Mouse (Mus musculus): ENCODE results near the gene Fignl1. TPM values are rescaled to one million over a fixed set of nuclear protein-coding genes. Genes with fewer than 3 reads are reported as not detected.

The Fignl1 gene
- polyA plus RNA-seq, 1 experiment, result 1.6 TPM

- no peak for DNase-seq (ENCODE audit: low read depth)
These were observed 828 bp upstream of the Fignl1 start for GRCm38 (mm10) chr11:11809404-11810175.

DNA sequence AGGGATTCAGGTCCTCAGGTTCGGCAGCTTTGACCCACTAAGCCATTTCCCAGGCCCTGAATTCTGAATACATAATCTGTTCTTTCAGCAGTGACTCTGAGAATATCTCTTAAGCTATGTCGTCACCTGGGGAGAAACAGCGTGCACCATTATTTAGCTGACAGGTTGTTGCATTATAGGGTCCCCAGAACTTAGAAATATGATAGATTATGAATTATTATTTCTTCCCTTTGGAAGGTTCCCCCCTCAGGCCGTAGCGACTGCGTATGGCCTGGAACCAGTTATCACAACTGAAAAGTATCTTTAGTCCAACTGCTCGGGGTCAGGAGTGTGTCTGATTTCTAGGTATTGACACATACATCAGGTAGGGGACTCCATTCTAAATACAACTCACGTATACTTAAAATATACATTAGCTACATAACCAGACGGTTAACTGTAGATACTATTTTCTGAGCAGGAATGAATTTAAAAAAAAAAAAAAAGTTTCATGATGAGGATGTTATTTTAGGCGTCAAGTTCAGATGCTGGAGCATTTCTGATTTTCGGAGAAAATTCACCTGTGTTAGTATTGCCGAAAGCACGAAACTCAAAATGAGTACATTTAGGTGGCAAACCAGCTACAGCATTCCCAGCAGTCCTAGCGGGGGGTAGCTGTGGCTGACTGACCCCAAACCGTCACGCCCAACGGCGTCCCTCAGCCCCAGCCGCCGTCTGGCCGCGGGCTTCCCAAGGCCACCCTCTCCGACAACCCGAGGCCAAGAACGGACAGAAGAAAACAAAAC is 535 bp downstream of the Fignl1 start:
- no peak for DNase-seq (ENCODE audit: low read depth)

DNA sequence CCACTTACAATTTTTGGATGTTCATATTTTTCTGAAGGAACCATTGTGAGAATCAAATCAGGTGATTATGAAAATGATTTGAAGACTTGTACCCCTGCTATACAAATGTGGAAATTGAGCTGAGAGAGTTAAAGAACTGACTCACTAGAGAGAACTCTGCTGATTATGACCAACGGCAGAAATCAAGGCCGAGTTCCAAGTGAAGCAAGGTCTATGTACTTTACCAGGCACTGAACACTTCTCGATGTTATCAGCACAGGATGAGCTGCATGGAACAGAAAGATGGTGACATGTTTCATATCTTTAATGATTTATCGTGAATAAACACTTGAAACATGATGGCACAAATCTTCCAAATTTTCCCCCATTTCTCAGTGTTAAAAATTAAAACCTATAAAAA is 2.8 kb downstream of the Fignl1 start:
- DNase-seq (ENCODE audit: low read depth), result no peak

- DNase-seq (ENCODE audit: low read depth), result no peak
These were observed 4.3 kb downstream of the Fignl1 start for GRCm38 (mm10) chr11:11804421-11804820.

GRCm38 (mm10) chr11:11801067-11801466 is 7.7 kb downstream of the Fignl1 start:
- no peak for DNase-seq (ENCODE audit: low read depth)

DNA sequence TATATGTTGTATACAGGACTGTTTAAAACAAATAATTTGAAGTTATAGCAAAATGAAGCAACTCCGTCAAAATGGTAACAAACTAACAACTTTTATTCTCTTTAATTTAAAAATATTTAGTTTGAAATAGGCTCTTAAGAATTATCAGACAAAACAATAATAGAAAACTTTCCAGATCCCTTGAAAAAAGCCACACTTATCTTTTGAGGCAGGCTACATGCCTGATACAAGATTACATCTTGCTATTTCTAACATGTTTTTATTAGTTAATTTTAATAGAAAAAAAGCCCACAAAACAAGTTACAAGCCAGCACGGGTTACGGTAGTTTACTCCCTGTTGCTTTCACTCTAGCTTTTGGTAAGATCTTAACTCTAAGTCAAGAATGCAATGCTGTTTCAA is 8.5 kb downstream of the Fignl1 start:
- no peak for DNase-seq (ENCODE audit: low read depth)

- no peak for DNase-seq (ENCODE audit: low read depth)
These were observed 10.1 kb downstream of the Fignl1 start for GRCm38 (mm10) chr11:11798690-11799089.

DNA sequence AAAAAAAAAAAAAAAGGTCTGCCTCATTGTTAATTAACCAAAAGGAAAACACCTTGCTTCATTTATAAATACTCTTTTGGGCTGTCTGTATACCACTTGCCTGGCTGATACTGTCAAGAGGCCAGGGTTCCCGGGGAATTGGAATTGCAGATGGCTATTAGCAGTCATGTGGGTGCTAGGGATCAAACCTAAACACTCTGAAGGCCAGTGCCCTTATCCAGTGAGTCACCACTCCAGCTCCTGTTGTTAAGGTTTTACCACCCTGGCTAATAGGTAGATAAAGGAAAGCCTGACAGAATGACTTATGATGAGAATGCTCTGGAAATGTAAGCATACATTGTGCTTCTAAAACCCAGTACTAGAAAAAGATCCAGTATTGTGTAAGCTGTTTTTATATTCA is 14.1 kb downstream of the Fignl1 start:
- no peak for DNase-seq (ENCODE audit: low read depth)

GRCm38 (mm10) chr11:11788521-11788974 is 20.2 kb downstream of the Fignl1 start:
- DNase-seq (ENCODE audit: low read depth), result no peak

DNA sequence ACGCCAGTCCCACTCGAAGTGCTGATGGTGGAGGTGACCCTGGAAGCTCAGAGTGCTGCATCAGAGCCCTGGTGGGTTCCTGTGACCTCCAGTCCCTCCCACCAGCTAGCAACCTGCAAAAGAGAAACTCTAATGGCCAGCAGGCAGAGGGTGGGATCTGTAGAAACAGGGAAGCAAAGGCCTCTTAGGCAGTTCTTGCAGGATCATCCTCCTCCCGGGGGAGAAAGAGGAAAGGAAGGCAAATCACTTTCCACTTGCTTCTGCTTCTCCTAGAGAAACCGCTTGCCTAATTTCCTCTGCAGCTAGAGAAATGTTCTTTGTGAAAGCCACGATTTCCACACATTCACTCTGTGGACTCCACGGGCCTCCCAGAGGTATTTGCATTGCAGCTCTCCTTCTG is 23.3 kb downstream of the Fignl1 start:
- DNase-seq (ENCODE audit: low read depth), result no peak

GRCm38 (mm10) chr11:11781728-11782127 is 27.0 kb downstream of the Fignl1 start:
- no peak for DNase-seq (ENCODE audit: low read depth)

DNA sequence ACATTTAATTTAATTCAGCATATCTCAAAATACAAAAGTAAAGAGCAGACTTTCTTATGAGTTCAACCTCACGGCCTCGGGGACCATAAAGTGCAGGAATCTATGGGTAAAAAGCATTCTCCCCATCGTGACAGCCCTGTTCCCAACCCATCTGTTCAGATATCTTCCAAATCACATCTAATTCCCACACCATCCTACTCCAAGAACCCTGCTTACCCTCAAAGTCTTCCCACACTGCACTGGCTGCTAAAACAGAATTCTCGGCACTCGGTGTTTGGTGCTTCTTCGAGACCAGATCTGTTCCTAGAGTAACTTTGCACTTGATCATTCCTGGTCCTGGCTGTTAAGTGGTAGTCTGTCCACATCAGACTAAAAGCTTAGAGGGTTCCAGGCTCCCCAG is 30.4 kb downstream of the Fignl1 start:
- DNase-seq (ENCODE audit: low read depth), result no peak

DNA sequence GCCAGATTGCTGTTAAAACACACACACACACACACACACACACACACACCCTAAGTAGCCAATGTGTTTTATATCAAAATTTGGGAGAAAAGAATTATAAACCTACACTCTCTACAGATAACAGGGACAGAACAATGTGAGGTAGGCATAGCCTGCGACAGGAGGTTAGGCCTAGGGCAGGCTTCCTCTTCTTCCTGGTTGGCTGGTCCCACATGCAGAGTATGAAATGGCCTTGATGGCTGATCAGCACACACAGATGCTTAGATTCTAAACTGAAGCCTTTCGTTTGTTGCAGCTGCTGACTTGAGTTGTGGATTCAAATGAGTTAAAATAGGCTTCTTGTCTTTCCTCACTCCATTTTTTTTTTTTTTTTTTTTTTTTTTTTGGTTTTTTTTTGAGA is 31.0 kb downstream of the Fignl1 start:
- no peak for DNase-seq (ENCODE audit: low read depth)

GRCm38 (mm10) chr11:11777246-11777645 is 31.5 kb downstream of the Fignl1 start:
- no peak for DNase-seq (ENCODE audit: low read depth)

DNA sequence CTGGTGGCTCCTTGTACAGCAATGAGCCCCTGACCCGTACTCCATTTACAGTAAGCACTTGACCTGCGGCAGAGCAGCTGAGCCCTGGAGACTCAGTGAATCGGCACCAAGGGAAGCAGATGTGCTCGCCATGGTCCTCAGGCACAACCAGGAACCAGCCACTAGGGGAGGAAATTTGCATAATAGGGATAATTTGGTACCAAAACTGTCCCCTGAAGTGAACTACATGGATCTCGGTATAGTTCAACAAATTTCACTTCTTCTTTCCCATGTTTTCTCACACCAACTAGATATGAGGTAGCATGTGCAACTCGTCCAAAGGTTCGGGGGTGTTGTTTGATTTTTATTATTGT is 32.0 kb downstream of the Fignl1 start:
- no peak for DNase-seq (ENCODE audit: low read depth)

DNA sequence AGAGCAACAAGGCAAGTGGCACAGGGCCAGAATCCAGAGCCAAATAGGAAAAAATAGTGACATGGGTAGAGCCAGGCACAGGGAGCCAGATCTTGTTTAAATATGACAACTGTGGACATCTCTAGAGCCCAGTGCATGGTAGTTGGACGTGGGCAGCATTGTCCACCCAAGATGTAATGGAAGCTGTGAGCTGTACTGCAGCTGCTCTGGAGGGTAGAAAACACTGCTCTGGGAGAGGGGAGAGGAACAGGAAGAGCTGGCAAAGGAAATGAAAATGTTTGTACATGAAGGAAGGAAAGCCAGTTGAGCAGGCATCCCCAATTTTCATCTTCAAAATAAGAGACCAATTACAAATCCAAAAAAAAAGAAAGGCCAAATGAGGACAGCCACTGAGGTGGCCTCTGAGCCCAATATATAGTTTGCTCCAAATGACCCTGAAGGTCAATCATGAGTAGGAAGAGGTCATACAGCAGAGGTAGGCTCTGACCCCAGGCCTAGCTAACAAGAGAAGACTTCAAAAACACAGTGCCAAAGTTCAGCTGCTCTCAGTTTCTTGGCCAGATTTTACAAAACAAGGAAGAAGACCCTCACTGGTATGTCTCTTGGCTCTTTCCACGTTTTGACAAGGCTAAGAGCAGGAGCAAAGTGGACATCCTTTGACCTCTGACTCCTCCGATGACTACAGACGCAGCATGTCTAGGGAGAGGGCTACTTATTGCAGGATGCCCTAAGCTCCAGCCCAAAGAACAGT is 32.5 kb downstream of the Fignl1 start:
- no peak for DNase-seq (ENCODE audit: low read depth)

DNA sequence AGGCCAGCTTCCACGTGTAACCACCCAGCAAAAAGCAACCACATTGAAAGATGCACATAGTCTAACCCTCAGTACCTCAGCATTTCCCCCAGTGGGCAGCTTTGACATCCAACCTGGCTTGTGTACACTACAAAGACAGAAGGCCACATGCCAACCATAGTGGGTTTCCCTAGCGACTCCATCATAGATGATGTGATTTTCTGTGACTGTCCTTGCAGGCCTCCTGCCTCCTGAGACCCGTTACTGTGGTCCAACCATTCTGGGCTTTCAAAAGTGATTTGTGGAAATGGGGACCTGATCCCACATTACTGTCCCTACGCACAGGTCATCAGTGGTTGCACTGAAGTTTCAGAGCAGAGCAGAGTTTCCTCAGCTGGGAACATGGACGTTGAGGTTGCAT is 33.9 kb downstream of the Fignl1 start:
- DNase-seq (ENCODE audit: low read depth), result no peak

- DNase-seq (ENCODE audit: low read depth), result no peak
These were observed 34.4 kb downstream of the Fignl1 start for GRCm38 (mm10) chr11:11774384-11774783.

DNA sequence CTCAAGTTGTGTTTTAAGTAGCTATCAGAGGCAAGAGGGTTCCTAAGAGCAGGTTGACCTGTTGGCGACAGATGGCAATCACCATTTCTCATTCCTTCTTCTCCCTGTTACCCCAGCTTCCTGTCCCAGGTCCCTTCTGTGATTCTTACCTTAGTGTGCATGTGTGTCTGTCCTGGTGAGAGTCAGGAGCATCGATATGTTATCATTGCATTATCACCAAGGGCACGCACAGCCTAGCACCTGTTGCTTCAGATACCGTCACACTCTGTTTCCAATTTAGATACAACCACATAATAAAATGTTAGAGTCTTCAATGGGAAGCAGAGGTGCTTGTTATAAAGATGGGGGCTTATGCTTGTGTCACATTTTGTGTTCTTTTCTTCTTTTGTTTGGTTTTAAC is 36.6 kb downstream of the Fignl1 start:
- no peak for DNase-seq (ENCODE audit: low read depth)

DNA sequence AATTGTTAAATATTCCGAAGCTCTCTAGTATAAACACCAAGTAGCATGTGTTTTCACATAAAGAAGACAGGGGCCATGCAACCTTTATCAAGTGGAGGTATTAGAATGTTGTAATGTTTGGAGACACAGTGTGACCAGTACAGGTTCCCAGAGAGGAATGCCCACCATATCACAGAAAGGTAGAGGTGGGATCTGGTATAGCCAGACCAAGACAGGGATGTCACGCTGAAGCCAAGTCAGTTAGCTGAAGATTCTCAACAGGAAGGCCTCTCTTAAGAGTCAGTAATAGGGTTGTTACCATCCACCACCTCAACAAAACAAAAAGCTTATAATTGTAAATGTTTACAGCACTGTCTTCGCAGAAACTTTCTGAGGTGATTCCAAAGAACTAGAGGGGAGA is 38.1 kb downstream of the Fignl1 start:
- DNase-seq (ENCODE audit: low read depth), result no peak

GRCm38 (mm10) chr11:11769281-11769680 is 39.5 kb downstream of the Fignl1 start:
- DNase-seq (ENCODE audit: low read depth), result no peak

DNA sequence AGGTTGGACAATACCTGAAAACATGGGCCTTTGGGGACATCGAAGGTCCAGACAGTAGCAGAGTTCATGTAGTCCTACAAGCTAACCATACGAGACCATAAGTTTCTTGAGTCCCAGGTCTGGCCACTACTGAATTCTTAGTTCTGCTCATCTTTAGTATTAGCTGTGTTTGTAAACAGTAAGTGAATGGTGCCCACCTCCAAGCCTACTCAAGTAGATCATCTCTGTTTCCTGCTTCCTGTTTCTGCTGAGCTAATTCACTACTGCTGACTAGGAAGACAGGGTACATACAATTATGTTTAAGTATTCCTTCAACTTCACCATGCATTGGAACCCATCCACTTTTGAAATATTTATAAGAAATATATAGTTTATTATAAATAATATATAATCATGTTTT is 40.7 kb downstream of the Fignl1 start:
- DNase-seq (ENCODE audit: low read depth), result no peak

DNA sequence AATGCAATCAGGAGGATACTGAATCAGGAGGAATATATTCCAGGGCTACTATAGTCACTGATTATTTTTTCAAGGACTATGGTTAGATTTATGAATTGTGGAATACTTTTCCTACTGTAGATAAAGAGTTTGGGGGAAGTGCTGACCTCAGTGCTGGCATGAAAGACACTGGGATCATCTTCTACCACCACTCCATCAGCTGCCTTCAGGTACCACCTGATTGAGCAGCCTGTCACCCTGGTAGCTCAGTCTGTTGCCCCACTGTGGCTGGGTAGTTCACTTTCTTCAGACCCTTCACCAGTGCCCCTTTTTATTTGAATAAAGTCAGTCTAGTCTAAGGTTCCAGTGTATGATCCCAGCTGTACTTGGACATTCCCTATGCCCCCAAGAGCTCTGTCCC is 42.0 kb downstream of the Fignl1 start:
- DNase-seq (ENCODE audit: low read depth), result no peak

Measured in gonadal fat pad, adult 2 months (tissue).